Mouse (Mus musculus) c-Kit-negative CD71-positive TER-119-positive erythroid progenitor cells, embryonic 14.5 days (primary cell): Measurements from ENCODE around the gene Txlnb.
"Not testable (repeated sequence)": the region's sequence is repeated elsewhere in the genome, so short reads cannot be mapped to it uniquely, and the experiment has no call there.

ENCODE experiments used
- DNase-seq: peaks from one replicate; pipeline ENCODE4 v3.0.0-alpha.2; 2013; ENCODE audit warnings: low read depth, low spot score

The Txlnb gene

DNA sequence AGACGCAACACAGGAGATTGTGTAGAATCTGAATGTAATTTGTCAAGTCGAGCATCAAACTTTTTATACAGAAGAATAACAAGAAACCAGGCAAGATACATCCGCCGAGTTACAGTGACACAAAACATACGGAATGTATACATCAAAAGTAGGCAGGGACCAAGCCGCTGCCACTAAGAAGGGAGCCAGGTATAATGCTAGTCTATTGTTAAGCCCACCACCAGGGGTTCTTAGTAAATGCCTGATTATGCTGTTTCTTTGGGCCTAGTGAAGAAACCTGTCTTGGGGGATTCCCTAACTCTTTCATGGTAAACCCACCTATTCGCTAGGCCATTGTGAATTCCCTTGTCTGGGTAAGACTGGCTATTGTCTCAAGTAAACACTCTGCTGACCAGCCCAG is 24.4 kb downstream of the Txlnb start:
- DNase-seq, result not testable (repeated sequence)

DNA sequence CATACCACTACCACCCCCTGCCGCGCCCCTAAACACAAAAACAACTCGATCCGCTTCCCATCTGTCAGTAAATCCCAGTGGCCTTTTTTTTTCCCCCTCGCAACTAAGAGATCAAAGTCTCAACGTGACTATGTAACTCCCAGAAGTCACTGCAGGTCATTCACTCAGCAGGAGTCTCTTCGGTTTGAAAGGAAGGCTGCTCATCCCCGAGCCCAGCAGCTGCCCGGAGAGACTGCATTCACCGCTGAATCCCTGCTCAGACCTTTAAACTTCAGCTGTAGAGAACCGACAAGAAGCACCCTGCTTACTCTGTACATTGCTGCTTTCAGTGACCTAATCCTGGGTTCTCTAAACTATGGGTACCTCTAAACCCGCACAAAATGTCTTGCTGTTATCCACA is 31.4 kb downstream of the Txlnb start:
- DNase-seq, result no peak

DNA sequence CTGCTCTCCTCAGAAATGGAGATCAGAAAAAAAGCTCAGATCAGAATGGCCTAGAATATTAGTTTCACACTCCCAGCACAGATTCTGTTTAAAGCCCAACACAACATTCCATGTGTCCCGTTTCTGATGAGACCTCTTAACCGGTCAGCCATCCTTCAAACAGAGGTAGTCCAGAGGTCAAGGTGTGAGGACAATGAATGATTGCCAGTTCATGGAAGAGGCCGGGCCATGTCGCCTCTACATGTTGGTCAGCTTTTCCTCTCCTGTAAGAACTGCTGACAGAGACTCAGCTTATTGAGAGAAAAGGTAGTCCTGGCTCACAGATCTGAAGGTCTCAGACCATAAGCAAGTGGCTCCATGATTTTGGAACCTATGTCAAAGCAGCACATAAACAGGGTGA is 33.2 kb downstream of the Txlnb start:
- no peak for DNase-seq

DNA sequence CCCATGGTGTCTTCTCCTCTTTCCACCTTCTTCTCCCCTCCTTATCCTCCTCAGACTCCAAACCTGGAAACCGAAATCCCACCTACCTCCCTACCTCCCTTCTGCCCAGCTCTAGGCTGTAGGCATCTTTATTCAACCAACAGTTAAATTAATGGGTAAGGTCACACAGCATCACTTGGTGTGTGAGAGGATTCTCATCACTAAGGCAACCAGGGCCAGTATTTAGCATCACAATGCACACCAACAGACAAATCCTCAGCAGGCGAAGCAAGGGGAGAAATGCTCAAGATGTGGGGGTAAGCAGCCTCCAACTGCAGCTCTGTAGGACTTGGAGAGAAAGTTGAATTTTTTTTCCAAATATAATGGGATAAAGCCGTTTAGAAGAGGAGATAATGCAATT is 35.0 kb downstream of the Txlnb start:
- DNase-seq, result no peak

DNA sequence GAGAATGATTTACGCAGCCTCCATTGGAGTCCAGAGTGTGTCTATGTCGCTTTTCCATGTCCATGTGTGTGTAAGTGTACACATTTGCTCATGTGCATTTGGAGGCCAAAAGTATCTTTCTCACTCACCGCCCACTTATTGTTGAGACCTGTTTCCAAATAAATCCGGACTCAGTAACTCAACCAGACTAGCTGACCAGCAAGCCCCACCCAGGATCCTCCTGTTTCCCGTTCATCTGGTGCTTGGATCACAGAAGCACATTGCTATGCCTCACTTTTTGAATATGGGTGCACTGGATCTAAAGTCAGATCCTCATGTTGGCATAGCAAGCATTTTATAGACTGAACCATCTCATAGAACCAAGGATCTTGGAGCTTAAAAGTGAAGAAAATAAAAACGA is 39.0 kb downstream of the Txlnb start:
- no peak for DNase-seq

DNA sequence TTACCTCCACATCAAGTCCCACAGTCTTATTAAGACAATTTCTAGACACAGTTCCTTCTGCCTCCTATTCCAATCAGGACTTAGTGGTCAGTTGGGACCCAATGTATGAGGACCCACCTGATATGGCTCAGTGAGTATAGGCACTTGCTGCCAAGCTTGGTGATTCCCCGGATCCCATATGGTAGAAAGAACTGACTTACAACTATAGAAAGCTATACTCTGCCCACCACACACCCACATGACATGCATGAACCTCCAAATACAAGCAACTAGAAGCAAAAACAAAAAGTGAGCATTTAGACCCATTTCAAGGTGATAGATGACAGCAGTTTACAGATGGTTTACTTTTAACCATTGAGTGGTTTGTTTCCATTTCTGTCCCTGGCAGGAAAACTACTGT is 40.2 kb downstream of the Txlnb start:
- DNase-seq, result no peak

DNA sequence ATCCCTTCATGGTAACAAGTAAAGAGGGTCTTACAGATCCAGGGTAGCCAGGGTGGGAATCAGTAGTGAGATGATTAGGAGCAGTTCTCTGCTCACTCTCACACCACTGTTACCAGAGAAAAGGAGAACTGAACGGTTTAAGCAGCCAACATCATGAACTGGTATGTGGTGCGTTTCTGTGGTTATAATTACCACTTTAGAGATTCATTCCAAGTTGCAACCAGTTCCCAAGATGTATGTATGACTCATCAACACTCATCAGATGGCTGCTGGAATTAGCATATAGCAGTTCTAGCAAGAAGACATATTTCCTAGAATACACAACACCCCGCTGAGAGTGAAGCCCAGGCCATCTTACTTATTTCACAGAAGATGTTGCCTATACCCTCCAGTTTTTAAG is 46.0 kb downstream of the Txlnb start:
- DNase-seq, result no peak

DNA sequence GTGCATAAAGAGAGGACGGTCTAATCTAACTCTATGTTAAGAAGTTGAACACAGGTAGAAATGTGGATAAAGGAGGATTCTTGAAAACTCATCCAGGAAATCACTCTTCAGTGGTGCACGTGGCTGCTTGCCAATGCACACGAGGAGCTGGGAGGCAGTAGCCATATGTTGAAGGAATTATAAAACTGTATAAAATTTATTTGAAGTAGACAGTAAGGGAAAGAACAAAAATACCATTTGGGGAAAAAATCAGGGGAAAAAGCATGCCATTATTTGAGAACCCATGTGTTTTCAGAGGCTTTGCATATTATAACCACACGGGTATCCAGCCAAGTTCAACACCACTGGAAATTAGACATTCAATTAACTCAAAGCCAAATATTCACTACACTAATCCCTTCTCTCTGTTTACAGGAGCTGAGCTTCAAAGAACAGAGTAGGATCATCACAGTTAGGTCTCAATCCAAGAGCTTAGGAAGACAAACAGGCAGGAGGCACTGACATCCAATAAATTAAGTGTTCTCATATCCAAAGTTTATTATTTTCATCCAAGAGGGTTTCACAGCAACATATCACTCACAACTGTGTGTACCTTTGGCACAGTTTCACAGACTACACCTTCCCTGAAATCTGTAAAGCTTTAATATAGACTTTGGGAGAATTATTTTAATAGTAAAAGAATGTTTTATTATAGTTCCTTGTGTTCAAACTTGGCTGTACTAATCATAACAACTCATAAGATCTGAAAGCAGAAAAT is 48.9 kb downstream of the Txlnb start:
- no peak for DNase-seq

DNA sequence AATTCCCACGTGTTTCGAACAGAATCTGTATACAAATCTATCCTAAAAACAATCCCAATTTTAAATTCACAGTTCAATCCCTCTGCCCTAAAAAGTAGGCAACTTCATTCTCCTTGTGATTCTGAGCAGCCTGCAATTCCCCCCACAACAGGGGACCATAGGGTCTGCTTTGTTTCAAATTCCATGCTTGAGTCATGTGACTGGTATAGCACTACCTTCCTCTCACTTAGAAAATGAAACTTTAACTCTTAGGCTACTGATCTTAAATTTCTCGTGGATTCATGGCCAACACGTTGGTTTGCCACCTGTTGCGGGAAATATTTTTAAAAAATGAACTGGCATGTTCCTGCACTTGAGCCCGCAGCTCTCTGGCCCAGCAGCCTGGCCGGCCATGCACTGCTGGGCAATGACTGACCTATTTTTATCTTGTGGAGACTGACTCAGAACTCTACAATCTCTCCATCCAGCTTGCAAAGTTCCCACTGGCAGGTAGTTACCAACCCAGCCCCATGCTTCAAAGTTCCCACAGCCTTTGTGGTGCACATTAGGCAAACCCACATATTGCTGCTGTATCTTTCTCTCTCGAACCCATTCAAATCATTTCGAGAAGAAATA is 61.7 kb downstream of the Txlnb start:
- no peak for DNase-seq

DNA sequence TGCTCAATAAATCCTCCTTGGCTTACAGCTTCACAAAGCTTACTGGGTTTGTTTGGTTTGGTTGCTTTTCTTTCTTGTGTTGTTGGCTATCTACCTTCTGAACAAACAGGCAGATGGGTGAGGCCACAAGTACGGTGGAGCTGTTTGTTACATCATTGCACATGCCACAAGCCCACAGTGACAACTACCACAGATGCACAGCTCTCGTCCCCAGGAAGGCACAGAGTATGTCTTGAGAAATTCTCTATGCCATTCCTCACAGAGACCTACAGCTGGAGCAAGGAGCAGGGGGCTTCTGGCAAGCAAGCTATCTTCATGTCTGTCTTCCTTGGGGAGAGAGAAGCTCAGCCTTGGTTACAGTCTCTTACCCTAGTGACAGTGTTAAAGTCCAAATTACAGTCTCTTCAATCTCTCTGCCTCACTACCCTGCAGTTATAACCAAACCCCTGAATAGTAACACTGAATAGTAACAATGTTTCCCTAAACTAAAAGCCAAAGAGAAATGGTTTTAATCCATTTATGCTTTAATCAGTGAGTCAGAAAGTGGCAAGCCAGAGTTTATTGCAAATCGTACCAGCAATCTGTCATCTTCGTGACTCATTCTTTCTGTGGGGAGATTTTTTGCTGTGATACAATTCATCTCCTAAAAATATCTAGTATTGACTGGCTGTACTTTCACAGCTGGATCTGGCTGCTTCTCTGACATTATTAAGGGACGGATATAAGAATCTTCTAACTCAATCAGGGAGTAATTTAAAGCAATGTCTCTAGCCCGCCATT is 64.9 kb downstream of the Txlnb start:
- no peak for DNase-seq

DNA sequence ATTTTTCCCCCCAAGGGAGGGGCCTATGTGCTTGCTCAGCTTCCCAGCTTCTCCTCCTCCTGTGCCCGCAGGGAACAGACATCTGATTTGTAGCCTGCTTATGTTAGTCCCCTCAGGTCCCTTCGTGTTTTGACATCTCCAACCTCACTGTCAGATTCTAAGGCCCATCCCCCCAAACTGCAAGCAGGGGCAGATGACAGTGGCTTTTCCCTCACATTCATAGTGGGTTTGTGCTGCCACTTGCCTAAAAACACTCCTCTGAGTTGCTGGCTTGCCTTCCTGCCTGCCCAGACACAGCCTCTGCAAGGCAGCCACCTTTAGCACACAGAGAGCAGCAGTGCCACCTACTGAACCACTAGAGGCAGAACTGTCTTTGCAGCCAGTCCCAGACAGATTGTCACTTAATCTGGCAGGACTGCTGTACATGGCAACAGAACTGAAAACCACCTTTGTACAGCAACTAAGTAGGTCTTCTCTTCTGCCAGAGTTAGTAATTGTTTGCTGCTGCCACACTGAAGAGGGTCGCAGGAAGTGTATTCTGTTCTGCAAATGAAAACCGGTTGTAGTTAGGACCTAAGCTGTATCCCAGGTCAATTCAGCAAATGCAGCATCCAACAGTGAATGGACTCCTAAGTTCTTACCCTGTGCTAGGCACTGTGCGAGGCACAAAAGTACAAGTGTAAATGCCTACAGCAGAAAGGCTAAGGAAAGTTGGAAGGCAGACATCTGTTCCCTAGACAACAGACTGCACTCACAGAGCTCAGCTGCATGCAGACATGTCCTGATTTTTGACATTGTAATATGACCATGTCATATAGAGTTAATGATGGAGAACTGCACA is 74.0 kb downstream of the Txlnb start:
- DNase-seq, result no peak

DNA sequence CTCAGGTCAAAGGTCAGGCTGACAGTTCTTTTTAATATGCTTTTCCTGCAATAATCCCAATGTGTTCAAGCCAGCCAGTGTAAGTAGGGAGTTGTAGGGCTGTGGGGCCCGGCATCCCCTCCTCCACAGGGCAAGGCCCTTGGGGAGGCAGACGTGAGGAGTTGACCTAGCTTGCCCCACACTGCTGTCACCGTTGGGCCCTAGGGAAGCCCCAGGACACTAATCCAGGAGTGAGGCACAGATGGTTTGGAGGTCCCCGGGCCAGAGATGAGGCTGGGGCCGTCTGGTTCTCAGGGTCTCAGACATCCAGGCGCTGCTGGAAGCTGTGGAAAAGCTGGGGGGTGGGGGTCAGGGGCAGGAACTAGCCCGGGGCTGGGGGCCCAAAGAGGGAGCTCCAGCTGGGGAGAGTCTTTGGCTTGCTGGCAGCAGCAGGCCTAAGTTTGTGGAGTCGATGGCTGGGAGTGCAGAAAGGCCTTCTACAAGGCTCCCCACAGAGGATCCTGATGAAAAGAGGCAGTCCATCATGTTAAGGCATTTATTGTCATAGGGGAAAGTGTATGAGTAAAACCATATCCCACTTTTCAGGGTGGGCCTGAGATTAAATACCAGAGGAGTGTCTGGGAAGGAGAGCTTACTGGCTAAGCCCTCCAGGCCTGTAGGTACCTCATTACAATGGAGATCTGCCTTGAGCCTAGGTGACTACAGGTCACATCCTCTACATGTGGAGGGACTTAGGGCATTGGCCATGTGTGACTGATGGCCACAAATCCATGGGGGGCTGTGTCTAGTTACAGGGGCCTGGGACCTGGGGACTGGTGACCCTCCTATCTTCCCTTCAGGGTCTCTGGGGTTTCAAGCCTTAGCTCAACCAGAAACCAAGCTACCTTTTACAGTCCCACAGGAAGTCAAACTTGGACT is 82.2 kb downstream of the Txlnb start:
- DNase-seq, result no peak

DNA sequence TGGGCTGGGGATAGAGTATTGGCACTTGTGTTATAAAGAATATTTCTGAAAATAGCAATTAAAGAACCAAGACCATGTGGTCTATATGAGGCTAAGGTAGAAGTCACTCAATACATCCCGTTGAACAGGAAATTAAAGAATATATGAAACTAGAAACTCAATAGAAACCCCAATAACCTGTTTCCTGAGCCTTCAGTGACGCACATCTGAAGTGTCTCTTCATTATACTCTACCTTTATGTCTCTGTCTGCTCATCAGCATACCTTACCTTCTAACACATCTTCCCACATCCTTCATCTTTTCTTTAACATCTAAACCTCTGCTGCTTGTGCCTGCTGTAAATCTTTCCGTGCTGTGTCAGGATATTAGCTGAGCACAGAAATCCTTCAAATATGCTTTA is 84.0 kb downstream of the Txlnb start:
- DNase-seq, result no peak

DNA sequence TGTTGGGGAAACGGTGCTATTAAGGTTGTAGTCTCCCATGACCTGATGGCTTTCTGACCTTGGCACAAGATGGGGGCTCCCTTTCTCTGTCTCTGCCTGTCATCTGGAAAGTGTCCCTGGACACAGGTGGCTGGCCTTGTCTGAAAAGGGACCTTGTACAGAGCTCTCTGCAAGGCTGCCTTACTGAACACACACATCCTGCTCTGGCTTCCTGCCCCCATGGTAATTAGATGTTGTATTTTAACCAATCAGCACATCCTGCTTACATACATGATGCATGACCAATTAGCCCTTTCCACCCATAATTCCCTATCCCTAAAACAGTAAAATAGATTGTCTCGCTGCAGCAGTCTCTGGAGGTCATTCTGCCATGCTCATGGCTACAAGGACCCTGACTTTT is 84.7 kb downstream of the Txlnb start:
- DNase-seq, result no peak
